Mouse (Mus musculus): ENCODE results near the gene Axin2. TPM values are rescaled to one million over a fixed set of nuclear protein-coding genes. Genes with fewer than 3 reads are reported as not detected.

Axin2 gene
- polyA plus RNA-seq, 1 experiment = not detected

DNA sequence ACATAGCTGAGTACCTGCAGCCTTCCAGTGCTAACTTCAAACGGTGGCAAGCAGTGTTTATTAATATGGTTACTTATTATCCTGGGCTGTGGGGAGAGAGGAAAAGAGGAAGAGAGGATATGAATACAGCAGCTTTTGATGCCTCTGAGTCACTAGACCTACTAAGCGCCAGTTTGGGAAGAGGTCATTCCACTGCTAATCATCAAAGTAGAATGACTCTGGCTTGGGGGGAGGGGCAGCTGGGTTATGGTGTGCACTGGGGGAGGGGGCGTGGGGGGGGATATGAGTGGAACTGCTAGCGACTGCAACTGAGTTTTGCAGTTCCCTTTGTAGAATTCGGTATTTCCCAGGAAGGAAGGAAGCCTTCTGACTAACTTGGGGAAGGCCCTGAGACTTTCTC lies 4.2 kb downstream of the Axin2 start:
- H3K4me3 ChIP-seq (ENCODE audit: insufficient read depth, low read depth, low read length) = no peak overlapping the region; the same call in 1 of the 2 replicates
- WGBS = 31% methylated on average over 5 of the region's 5 CpGs
- TF ChIP-seq POLR2A (IDR thresholded peaks at IDR 0.05; ENCODE audit: insufficient read depth, low read depth, low read length) (no peak), CTCF (IDR thresholded peaks at IDR 0.05; ENCODE audit: insufficient read depth, low read depth, low read length) (no peak)
- no peak overlapping the region for H3K27ac ChIP-seq (ENCODE audit: insufficient read depth, low read depth, low read length)
- H3K4me1 ChIP-seq (ENCODE audit: control insufficient read depth, insufficient read depth, low read length) = peaks cover 56% of the 10 kb centered on the region

DNA sequence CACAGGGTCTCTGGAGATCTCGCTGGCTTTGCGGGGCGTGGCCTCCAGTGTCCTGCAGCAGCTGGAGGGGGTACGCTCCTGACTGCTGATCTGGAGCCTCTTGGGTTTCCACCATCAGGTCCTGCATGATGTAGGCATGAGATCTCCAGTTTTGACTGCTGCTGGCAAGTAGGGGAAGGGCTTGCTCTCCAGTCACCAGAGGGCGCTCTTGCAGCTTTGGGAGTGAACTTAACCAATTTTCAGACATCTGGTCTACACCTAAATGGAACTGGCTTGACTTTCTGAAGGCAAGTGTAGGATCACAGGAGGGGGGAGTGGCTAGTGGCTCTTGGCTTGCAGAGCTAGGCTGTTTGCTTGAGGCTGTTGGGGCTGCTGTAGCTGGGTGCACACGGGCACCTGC lies 5.1 kb downstream of the Axin2 start:
- peaks cover 64% of the 10 kb centered on the region for H3K4me1 ChIP-seq (ENCODE audit: control insufficient read depth, insufficient read depth, low read length)
- WGBS = 22% methylated on average over 6 of the region's 6 CpGs
- peak overlapping the region; percentile 19; the same call in 1 of the 2 replicates for H3K4me3 ChIP-seq (ENCODE audit: insufficient read depth, low read depth, low read length)
- H3K27ac ChIP-seq (ENCODE audit: insufficient read depth, low read depth, low read length) = no peak overlapping the region
- TF ChIP-seq POLR2A (IDR thresholded peaks at IDR 0.05; ENCODE audit: insufficient read depth, low read depth, low read length) = no peak
- no peak for TF ChIP-seq CTCF (IDR thresholded peaks at IDR 0.05; ENCODE audit: insufficient read depth, low read depth, low read length)

DNA sequence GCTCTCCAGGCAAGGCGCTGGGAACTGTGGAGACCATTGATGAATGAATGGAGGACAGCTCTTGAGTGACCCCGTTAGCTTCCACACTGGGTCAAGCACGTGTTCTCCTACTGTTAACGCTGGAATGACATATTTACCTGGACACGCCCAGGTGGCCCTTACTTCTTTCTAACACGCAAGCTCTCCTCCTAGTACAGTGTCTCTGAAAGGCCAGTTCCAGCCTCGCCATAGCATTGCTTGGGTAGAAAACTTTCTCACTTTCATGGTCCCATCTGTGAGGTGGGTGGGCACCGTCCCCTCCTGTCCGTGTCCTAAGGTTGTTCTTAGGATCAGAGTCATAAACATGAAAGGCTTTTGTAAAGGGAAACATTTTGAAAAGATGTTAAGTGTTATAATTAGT lies 5.7 kb downstream of the Axin2 start:
- peaks cover 70% of the 10 kb centered on the region for H3K4me1 ChIP-seq (ENCODE audit: control insufficient read depth, insufficient read depth, low read length)
- H3K4me3 ChIP-seq (ENCODE audit: insufficient read depth, low read depth, low read length) = no peak overlapping the region
- 80% methylated on average over 9 of the region's 9 CpGs for WGBS
- TF ChIP-seq CTCF (IDR thresholded peaks at IDR 0.05; ENCODE audit: insufficient read depth, low read depth, low read length) (no peak), POLR2A (IDR thresholded peaks at IDR 0.05; ENCODE audit: insufficient read depth, low read depth, low read length) (no peak)
- H3K27ac ChIP-seq (ENCODE audit: insufficient read depth, low read depth, low read length) = no peak overlapping the region

DNA sequence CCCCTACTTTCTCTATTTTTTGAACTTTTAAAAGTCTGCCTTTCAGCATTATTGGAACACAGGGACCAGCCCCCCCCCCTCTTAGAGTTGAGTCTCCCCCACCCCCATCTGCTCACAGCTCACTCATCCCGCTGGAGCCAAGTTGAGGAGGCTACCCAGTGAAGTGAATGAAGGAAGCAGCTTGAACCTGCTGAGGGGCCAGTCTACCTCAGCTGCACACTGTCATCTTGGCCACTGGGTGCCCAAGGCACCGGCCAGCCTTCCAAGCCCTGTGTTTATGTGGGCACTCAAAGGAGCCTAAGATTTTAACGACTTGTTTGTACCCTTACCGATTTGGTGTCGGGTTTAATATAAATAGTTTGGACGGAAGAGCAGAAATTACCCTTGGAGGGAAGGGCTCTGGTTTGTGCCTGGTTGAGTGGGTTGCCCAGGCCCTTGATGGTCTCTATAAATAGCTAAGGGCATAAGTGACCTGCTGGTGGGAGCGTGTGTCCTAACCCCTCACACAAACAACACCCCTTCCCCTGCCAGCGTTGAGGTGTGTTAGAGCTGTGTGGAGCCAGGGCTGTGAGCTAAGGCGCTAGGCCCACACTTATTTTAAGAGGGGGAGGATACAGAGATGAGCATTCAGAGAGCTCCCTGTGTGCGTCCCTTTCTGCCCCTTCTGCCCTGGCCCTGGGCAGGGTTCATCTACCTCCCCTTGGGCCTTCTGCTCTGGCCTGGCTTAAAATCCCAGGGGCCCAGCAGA lies 6.4 kb downstream of the Axin2 start:
- WGBS = 41% methylated on average over 10 of the region's 10 CpGs
- TF ChIP-seq POLR2A (IDR thresholded peaks at IDR 0.05; ENCODE audit: insufficient read depth, low read depth, low read length) (no peak), CTCF (IDR thresholded peaks at IDR 0.05; ENCODE audit: insufficient read depth, low read depth, low read length) (no peak)
- no peak overlapping the region for H3K4me3 ChIP-seq (ENCODE audit: insufficient read depth, low read depth, low read length)
- H3K4me1 ChIP-seq (ENCODE audit: control insufficient read depth, insufficient read depth, low read length) = peaks cover 71% of the 10 kb centered on the region
- no peak overlapping the region; the same call in 1 of the 2 replicates for H3K27ac ChIP-seq (ENCODE audit: insufficient read depth, low read depth, low read length)

DNA sequence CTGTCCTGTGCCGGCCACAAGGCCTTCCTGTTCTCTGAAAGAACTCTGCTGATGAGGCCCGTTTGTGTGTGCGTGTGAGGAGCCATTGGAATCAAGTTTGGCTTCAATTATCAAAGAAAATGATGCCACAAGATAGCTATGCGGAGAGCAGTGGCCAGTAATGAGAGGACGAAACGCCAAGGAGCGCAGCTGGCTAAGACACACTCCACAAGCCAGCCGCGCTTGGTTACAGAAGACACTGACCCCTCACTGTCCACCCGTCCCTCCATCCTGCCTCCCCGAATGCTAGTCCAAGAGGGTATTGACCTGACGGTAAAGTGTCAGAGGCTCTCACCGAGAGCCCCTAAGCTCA lies 6.9 kb downstream of the Axin2 start:
- TF ChIP-seq POLR2A (IDR thresholded peaks at IDR 0.05; ENCODE audit: insufficient read depth, low read depth, low read length) (no peak), CTCF (IDR thresholded peaks at IDR 0.05; ENCODE audit: insufficient read depth, low read depth, low read length) (no peak)
- H3K27ac ChIP-seq (ENCODE audit: insufficient read depth, low read depth, low read length) = no peak overlapping the region
- no peak overlapping the region for H3K4me3 ChIP-seq (ENCODE audit: insufficient read depth, low read depth, low read length)
- WGBS = 62% methylated on average over 13 of the region's 13 CpGs
- H3K4me1 ChIP-seq (ENCODE audit: control insufficient read depth, insufficient read depth, low read length) = peaks cover 71% of the 10 kb centered on the region

DNA sequence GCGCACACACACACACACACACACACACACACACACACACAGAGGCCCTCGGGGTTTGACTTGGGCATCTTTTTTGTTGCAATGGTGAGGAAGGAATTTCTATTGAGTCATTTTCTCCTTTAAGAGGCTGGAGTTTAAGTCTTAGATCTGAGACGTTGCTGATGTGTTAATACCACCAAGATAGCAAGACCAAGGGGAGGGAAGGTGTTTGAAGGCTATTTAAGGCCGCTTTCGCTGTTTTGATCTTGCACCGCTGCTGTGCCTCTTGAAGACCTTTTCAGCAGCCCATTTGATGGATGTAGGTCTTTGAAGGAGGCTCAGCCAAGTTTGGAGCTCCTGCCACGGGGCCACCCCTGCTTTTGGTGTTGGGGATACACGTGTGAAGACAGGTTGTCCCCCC lies 7.9 kb downstream of the Axin2 start:
- TF ChIP-seq POLR2A (IDR thresholded peaks at IDR 0.05; ENCODE audit: insufficient read depth, low read depth, low read length) (no peak), CTCF (IDR thresholded peaks at IDR 0.05; ENCODE audit: insufficient read depth, low read depth, low read length) (no peak)
- no peak overlapping the region for H3K4me3 ChIP-seq (ENCODE audit: insufficient read depth, low read depth, low read length)
- WGBS = 42% methylated on average over 8 of the region's 8 CpGs
- H3K4me1 ChIP-seq (ENCODE audit: control insufficient read depth, insufficient read depth, low read length) = peaks cover 64% of the 10 kb centered on the region
- H3K27ac ChIP-seq (ENCODE audit: insufficient read depth, low read depth, low read length) = no peak overlapping the region

DNA sequence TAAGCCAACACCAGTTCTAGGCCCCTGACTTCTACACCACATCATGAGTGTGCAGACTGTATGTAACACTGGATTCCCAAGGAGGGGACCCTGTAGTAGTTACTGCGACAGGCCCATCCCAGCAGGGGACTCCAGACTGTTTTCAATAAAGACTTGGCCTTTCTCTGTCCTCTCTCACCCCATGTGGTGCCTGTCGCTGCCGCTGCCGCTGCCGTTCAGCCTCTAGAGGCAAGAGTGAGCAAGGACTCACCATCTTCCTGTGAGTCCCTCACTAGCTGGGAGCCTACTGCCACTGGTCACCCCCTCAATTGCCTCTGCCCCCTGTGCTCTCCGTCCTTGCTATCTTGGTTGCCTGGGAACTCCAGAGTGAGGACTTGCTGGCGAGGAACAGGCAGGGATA lies 8.6 kb downstream of the Axin2 start:
- Histone ChIP-seq H3K27ac (ENCODE audit: insufficient read depth, low read depth, low read length) (no peak overlapping the region), H3K4me1 (ENCODE audit: control insufficient read depth, insufficient read depth, low read length) (peaks cover 58% of the 10 kb centered on the region), H3K4me3 (ENCODE audit: insufficient read depth, low read depth, low read length) (no peak overlapping the region)
- WGBS = 35% methylated on average over 7 of the region's 7 CpGs
- no peak for TF ChIP-seq POLR2A (IDR thresholded peaks at IDR 0.05; ENCODE audit: insufficient read depth, low read depth, low read length)
- TF ChIP-seq CTCF (IDR thresholded peaks at IDR 0.05; ENCODE audit: insufficient read depth, low read depth, low read length) = no peak

DNA sequence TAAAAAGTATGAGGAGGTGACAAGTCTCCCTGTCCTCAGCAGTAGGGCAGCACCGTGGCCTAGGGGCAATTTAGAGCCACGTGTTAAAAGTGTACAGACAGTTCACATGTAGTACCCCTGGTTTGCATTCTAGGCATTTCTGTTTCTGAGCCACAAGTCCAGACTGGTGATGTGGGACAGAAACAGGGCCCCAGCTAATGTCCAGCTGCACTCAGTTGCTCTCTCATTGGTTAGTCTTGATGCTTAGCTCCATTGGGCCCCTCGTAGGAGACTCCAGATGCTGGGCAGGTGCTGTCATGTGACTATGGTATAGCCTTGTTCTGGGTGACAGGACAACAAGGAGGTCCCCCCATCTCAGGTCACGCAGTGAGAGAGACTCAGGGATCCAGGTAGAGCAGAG lies 9.0 kb downstream of the Axin2 start:
- Histone ChIP-seq H3K4me3 (ENCODE audit: insufficient read depth, low read depth, low read length) (no peak overlapping the region), H3K27ac (ENCODE audit: insufficient read depth, low read depth, low read length) (no peak overlapping the region), H3K4me1 (ENCODE audit: control insufficient read depth, insufficient read depth, low read length) (peaks cover 57% of the 10 kb centered on the region)
- WGBS = 59% methylated on average over 4 of the region's 4 CpGs
- no peak for TF ChIP-seq POLR2A (IDR thresholded peaks at IDR 0.05; ENCODE audit: insufficient read depth, low read depth, low read length)
- no peak for TF ChIP-seq CTCF (IDR thresholded peaks at IDR 0.05; ENCODE audit: insufficient read depth, low read depth, low read length)

DNA sequence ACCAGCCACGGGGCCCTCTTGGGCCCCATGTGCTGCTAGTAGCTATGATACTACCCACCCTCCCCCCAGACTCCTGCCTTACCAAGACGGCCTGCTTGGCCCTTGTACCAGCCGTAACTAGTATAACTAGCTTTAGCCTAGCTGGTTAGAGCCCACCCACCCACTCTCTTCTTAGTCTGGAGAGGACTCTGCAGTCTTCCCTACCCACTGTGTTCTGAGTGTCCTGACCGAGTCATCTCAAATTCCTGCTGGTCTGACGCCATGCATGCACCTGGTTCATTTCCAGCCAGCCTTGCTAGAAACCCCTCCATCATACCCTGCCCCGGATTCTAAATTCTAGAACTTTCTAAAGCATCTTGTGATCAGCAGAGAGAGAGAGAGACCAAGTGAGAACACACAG lies 9.6 kb downstream of the Axin2 start:
- no peak overlapping the region for H3K27ac ChIP-seq (ENCODE audit: insufficient read depth, low read depth, low read length)
- H3K4me1 ChIP-seq (ENCODE audit: control insufficient read depth, insufficient read depth, low read length) = peaks cover 57% of the 10 kb centered on the region
- whole genome bisulfite sequencing = 71% methylated on average over 6 of the region's 6 CpGs
- no peak for TF ChIP-seq POLR2A (IDR thresholded peaks at IDR 0.05; ENCODE audit: insufficient read depth, low read depth, low read length)
- TF ChIP-seq CTCF (IDR thresholded peaks at IDR 0.05; ENCODE audit: insufficient read depth, low read depth, low read length) = no peak
- H3K4me3 ChIP-seq (ENCODE audit: insufficient read depth, low read depth, low read length) = no peak overlapping the region

Measured in olfactory bulb, adult 2 months (tissue).